Mouse (Mus musculus): ENCODE measurements around the gene Apol6.
"Not testable (repeated sequence)": the region's sequence is repeated elsewhere in the genome, so short reads cannot be mapped to it uniquely, and the experiment has no call there.

The Apol6 gene

DNA sequence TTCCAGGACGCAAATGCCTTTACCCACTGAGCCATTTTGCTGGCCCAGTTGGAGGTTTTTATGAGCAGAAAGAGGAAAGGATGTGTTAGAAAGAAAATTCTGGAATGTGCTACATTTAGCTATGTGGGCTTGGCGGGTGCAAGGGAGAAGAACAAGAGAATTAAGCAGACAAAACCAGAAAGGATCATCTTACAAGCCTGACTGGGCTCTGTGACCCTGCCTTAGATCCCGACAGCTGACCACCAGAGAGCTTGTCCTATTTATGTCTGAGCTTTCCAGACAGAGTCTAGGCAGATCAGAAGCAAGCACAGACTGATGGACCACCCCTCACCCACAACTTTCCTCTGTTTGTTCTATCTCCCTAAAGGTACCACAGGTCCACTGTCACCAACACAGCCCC lies 13.3 kb upstream of the Apol6 start:
- DNase-seq (ENCODE audit: inconsistent ontology term) = peak; percentile 65

DNA sequence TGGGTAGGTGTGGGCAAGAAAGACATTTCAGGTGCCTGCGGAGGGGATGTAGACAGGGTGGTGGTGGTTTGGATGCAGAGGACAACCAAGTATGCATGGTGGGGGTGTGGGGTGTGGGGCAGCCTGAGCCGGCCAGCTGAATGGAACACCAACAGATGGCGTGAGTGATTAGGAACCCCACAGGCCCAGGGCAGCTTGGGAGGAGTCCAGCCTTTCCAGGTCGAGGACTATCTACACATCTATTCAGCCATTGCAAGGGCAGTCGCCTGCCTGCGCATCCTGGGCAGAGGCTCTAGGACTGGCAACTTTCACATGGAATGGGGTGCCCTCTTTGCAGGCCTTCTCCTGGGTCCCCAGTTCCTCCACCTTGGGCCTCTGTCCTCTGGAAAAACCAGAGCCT lies 10.0 kb upstream of the Apol6 start:
- DNase-seq (ENCODE audit: inconsistent ontology term) = no peak

DNA sequence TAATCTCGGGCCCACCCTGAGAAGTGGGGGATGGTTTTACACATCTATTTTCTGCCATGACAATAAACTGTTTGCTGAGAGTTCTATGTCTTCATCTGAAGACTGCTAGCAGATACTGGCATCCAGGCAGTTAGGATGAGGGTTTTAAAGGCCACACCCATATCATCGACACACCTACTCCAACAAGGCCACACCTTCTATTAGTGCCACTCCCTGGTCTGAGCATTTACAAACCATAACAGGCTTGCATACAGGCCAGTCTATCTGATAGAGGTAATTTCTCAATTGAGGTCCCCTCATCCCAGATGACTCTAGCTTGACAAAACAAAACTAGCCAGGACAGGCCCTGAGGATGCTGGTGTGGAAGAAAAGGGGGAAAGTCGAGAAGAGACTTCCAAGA lies 8.9 kb upstream of the Apol6 start:
- no peak for DNase-seq (ENCODE audit: inconsistent ontology term)

DNA sequence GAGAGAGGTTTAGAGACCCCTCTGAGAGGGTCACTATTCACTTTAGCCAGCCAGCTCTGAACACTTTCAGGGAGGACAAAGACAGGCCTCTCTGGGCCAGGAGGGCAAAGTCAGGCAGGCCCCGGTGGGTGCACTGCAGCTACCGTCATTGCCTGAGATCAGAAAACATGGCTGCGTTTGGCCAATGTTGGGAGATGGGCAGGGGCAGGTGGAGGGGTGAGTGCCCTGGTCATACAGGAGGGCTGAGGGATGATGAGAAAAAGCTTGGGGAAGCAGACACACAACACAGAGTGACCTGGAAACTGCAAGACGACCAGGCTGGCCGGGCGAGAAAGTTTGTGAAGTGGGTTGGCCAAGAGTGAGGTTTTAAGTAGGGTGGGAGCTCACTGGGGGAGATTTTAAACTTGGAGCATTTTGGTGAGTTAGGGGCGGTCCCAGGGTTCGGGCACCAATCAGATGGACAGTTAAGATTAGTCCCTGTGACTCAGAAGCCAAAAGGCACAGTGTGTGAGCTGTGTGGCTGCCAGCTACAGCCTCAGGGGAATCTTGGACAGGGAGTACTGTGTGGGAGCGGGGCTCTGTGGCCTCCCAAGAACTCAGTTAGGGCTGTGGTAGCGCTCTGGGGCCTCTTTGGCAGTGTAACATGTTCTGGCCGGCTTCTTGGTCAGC lies 8.1 kb upstream of the Apol6 start:
- peak; percentile 91 for DNase-seq (ENCODE audit: inconsistent ontology term)

DNA sequence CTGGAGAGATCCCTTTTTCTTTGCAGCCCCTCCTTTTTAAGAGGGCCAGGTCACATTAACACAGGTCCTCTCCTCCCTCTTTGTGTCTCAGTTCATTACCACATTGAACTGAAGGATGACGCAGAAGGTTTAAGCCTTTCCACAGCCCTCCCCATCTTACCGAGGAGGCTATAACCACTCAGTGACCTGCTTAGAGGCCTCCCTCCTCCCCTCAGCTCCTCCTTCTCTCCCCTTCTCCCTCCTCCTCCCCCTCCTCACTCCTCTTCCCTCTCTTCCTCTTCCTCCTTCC lies 7.6 kb upstream of the Apol6 start:
- no peak for DNase-seq (ENCODE audit: inconsistent ontology term)

DNA sequence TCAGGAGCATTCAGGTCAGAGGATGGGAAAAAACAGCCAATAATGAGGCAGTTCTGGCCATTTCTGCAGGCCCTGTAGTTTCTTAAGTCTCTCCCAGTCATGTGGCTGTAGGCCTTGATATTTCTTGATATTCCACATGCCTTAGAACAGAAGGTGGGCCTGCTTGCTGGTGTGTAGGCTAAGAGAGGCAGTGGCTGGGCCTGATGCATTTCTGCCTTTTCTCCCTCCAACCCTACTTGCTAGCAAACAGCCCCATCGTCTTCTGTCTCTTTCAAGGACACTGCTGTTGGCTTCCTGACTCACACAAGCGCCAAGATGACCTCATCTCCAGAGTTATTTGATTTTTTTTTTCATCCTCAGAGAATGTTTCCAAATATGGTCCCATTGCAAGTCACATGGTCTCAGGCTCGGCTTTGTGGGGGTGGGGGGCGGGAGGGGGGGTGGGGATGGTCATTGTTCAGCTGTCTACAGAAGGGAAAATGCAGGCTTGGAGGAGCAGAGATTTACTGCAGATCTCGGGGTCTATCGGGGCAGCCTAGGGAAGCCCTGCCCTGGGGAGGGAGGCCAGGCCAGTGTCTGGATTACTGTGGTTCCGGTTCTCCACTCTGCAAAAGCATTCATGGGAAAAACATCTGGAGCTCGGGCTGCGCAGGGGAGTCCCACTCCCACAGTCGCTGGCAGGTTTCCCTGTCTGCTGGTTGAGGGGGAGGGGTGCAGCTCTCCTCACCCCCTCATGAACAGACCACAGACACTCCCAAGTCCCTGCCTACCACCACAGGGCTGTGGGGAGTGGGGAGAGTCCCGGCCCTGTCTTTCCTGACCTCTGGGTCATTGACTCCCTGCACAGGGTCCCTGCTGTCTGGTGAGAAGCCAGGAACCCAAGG lies 7.0 kb upstream of the Apol6 start:
- DNase-seq (ENCODE audit: inconsistent ontology term) = peak; percentile 82

DNA sequence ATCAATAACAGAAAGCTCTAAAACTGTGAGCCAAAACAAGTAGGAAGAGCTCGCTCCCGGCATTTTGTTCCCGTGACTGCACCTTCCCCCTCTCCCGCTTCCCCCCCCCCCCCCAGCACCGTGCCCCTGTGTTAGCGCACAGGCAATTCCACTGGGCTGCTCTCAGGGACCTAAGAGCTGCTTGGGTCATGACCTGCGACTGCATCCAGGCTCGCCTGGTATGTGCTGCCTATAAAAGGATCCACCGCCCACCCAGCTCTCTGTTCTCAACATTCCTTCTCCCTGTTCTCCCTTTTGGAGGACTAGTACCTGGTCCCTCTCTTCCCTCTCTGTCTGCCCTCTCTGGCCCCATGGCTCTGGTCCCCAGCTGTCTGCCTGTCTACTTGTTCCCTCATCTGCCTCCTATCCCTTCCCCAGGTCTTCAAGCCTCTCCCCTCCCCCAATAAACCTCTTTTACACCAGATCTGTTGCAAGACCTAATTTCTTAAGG lies 5.3 kb upstream of the Apol6 start:
- DNase-seq (ENCODE audit: inconsistent ontology term) = no peak

DNA sequence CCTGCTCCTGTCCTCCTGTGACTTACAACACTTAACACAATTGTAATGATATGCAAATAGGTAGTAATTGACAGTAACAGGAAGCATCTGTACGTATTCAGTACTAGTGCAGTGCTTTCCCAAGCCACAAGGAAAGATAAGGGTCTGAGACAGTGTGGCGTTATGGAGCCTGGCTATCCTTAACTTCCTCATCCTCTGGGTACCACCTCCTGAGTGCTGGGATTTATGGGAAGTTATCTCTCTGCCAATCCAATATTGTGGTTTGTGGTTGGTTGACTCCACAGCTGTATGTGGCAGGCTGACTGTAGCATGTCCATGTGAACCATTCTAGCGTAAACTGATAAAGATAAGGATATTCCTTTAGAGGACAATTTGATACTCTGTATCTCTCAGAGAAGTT lies 3.7 kb upstream of the Apol6 start:
- DNase-seq (ENCODE audit: inconsistent ontology term) = no peak

DNA sequence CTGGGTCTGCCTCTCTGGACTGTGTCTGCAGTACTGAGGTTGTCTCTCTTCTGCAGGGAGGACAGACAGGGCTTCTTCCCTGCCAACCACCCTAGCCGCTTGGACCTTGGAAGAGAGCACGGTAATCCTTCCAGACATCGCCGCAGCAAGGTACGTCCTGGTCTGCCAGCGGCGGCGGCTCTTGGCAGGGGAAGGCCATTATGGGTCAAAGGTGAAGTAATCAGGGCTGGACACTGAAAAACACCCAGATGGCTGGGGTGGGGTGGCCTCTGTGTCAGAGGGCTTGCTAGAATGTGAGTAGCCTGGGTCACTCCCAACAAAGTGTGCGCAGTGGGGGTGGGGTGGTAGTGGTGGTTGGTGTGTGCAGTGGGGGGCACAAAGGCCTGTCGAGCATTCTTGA lies 1.1 kb downstream of the Apol6 start:
- DNase-seq (ENCODE audit: inconsistent ontology term) = no peak

DNA sequence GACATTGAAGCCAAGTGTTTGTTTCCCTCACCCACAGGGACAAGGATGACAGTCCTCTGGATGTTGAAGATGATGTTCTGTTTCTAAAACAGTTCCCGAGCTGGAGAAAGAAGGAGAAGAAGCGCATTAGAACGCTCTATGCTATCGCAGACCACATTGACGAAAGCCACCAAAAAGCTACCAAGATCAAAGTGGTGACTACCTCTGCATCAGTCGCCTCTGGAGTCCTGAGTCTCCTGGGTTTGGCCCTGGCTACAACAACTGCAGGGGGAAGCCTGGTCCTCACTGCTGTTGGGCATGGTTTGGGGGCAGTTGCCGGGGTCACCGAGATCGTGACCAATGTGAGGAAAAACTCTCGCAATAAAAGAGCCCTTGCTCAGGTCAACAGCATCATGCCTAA lies 6.0 kb downstream of the Apol6 start, which contains the start of gene Mb:
TSS of gene Mb (minus strand) at position 101 of the 400 bp plus-strand sequence.
- no peak for DNase-seq (ENCODE audit: inconsistent ontology term)

DNA sequence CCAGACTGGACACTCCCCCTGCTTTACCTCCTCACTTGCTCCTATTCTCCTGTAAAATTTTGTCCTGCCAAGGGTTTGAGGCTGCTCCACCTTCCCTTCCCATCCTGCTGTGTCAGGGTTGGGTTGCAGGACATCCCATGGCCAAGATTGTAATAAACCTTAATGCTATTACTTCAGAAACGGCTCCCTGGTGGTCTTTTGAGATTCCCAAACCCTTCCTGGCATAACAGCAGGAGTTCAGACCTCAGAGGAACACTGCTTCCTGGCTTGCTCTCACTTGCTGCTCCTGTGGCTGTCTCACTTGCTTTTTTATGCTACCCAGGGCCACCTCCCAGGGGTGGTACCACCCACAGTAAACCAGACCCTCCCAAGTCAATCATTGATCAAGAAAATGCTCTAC lies 7.6 kb downstream of the Apol6 start:
- DNase-seq (ENCODE audit: inconsistent ontology term) = no peak

DNA sequence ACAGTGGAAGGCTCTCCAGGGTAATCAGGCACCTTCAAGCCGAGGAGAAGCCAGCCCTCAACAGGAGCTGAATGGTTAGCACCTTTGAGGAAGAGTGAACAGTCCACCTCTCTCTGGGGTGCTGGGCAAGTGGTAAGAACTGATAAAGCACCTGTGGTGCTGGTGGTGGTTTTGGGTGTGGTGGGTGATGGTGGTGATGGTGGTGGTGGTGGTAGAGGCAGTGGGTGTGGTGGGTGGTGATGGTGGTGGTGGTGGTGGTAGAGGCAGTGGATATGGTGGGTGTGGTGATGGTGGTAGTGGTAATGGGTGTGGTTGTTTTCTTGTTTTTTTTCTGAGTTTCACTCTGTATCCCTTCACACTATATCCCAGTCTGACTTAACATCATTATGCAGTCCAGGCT lies 8.5 kb downstream of the Apol6 start:
- DNase-seq (ENCODE audit: inconsistent ontology term) = no peak

DNA sequence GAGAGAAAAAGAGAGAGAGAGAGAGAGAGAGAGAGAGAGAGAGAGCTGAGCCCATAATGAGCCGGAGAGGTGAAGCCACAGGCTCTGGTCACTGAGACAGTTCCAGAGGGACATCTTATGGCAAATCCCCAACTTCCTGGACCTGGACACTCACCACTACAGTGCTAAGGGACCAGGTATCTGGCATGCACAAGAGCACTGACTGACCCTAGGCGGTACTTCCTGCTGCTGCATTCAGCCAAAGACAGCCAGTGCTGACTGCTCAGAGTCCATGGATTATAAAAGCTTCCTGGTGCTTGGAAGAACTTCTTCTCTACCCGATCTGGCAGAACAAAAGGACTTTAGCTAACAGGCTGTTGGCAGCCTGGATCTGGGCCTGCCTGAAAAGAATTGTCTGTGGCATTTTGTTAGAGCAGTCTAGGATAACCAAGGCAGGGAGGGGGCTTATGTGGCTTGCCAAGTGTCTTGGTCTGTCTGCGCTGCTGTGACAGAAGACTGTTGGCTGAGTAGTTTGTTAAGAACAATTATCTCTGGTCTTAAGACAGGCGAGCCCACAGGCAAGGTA lies 10.2 kb downstream of the Apol6 start:
- DNase-seq (ENCODE audit: inconsistent ontology term) = peak; percentile 67

DNA sequence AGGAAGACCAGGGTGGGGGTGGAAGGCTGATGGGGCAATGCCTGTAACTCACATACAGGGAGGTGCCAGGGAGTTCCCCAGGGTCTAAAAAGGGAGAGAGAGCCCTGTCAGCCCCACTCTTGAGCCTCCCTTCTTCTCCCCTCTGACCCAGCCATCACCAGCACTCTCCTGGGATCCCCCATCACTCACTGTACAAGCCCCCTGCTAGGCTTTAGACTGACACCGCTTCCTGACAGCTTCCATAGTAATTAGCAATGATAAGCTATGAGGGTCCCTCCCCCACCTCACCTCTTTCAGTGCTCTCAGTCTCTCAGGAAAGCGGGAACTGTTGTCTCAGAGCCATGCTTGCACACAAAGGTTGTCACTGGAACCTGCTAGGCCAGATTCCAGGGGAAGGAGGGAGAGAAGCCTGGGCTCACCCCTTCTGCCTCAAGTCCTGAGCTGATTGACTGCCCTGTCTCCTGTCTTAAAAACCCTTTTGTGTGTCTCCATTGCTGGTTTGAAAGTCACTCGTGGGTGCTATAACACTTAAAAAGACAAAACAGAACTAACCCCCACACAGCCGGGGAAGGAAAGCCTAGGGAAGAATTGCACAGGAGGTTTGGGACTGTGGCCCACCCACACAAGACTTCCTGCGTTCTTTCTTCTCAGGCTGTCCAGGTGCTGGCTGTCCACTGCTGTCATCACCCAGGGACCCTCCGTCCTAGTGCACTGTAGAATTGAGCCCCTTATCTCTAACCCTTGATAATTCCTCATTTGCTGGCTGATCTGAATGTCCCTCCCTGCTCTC lies 11.7 kb downstream of the Apol6 start:
- peak; percentile 50 for DNase-seq (ENCODE audit: inconsistent ontology term)

DNA sequence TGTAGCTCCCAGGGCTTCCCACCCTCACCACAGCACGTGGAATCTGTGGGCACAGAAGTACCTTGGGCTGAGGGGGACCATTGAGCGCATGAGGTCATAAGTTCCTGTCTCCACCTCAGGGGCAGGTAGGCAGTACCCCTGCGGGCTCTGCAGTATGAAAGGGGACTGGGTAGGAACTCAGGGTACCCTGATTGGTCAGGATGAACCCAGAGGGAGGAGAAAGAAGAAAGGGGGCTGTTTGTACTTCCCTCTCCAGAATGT lies 12.2 kb downstream of the Apol6 start:
- DNase-seq (ENCODE audit: inconsistent ontology term) = no peak

DNA sequence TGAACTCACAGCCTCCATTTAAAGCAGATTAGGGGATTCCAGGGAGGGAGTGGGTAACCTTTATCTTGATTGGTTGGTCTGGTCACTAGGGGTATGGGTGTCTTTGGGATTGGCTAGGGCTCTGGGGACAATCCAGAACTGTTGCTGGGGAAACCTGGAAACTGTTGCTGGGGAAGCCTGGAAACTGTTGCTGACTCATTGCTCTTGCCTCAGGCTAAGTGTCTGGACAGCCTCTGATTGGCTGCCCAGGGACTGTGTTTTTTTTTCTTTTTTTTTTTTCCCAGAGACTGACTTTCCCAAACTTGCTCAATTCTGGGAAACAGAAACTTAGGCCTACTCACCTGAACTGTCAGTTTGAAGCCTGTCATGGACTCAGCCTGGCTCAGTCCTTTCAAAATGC lies 14.0 kb downstream of the Apol6 start:
- DNase-seq (ENCODE audit: inconsistent ontology term) = peak; percentile 57

DNA sequence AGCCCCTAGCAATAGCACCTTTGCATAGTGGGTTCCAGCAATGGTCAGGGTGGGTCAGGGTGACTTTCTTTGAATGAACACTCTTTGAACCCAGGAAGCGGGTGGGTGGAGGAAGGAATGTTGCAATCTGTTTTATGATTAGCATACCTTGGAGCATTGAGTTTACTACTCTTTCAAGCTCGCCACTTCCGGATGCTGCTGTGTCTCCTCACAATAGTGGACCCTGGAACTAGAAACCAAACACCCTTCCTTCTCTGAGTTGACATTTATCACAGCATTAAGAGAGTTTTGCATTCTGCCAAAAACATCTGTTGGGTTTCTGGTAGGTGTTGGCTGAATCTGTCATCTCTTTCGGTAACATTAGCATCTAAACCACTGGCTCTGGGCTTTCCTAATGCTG lies 14.9 kb downstream of the Apol6 start:
- DNase-seq (ENCODE audit: inconsistent ontology term) = not testable (repeated sequence)

DNA sequence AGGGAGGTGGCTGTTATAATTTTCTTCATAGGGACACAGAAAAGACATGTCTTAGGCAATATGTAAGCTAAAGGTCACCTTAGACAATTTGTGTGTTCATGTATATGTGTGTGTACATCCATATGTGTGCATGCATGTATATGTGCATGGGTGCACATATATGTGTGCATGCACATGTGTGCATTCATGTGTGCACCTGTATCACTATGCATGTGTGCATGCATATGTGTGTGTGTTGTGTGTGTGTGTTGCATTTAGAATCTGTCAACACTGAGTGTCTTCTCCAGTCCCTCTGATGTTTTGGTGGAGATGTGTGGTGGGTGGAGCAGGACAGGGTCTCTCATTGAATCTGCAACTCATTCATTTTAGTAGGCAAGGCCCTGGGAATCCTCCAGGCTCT lies 18.2 kb downstream of the Apol6 start:
- DNase-seq (ENCODE audit: inconsistent ontology term) = no peak

DNA sequence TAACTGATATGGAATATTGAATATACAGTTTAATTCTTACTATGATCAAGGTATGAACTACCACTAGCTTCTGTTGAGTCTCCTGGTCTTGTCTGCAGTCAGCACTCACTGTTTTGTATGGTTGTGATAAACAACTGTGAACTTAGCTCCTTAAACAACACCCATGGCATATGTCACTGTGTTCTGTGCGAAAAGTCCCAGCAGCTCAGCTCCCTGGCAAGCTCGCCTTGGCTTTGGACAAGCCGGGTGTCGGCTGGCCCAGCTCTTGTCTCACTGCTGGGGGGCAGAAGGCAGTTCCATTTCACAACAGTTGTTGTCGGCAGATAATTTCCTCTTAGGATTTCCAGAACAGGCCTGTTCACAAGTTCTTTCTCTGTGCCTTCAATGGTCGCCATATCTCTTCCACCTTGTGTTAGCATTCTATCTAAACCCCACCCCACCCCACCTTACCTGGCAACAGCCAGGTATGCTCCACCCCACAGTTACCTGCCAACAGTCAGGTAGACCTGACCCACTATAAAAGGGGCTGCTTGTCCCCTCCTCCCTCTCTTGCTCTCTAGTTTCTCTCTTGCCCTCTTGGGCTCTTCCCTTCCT lies 20.8 kb downstream of the Apol6 start:
- no peak for DNase-seq (ENCODE audit: inconsistent ontology term)

DNA sequence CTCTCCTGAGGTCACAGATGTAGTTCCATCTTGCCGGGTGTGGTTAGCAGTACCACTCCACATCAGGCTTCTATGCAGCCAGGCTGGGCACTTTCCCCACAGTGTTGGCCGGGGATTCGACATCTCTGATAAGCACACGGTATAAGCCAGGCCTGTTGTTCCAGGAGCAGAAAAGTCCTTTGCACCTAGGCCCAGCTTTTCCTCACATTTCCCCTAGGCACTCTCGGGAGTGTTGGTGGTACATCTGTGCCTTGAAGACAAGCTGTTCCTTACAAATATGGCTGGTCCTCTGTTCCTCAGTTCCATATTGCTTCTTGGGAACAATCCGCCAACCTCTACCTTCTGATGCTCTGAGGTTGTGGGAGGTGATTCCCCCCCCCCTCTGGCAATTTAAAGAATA lies 21.7 kb downstream of the Apol6 start:
- no peak for DNase-seq (ENCODE audit: inconsistent ontology term)

DNA sequence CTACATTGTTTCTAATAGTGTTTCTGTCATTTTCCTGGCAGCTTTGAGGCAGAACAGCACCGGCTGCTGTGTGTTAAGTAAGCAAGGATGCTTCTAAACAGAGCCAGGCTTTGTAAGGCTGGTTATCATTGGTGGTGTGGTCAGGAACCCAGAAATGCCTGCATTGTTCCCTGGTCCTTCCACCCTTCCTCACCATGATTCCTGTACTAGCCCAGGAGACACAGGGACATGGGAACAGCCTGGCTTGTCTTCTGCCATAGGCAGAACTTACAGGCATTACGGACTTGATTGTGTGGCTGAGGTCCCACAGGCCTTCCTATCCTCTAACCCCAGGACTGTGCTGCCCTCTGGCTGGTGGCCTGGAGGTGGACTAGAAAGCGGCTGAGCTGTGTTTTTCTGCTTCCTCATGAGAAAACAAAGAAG lies 23.9 kb downstream of the Apol6 start:
- peak; percentile 94 for DNase-seq (ENCODE audit: inconsistent ontology term)

DNA sequence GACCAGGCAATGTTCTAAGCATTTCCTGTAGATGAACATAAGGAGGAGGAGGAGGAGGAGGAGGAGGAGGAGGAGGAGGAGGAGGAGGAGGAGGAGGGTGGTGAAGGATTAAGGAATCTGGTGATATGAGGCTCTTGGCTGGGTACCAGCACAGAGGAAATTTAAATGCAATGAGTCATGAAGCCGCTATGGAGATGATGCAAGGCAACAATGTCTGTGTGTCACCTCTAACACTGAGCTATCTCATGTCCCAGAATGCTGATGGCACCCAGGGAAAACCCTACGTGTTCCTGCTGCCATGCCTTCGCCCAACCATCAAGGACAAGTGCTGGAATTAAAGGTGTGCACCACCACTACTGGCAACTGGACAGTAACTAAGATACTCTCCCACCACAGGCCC lies 24.5 kb downstream of the Apol6 start:
- DNase-seq (ENCODE audit: inconsistent ontology term) = peak; percentile 67
